Mouse (Mus musculus) layer of hippocampus, adult 18-20 months (tissue): Measurements from ENCODE around the gene Clrn3. TPM values are rescaled to one million over a fixed set of nuclear protein-coding genes. Genes with fewer than 3 reads are reported as not detected.
A peak's percentile ranks its signal among the peaks of the same experiment; 100 is the strongest.
"Not testable (repeated sequence)": the region's sequence is repeated elsewhere in the genome, so short reads cannot be mapped to it uniquely, and the experiment has no call there.

Source experiments
- DNase-seq, 2 experiments: peaks; one replicate each; pipeline ENCODE4 v3.0.0; 2022; ENCODE audit warnings: low spot score in 2 of 2
- long read RNA-seq: library from polyadenylated mRNA; stranded (forward); transcript quantifications from one replicate; pipeline ENCODE4 v2.0.0, GENCODE M21; 2021
- total RNA-seq, 2 experiments: library from RNA; stranded (reverse); gene quantifications; 2 replicates each; pipeline ENCODE4 v1.2.3; 2021

The Clrn3 gene
- not detected for total RNA-seq
- long read RNA-seq, result 0 reads

DNA sequence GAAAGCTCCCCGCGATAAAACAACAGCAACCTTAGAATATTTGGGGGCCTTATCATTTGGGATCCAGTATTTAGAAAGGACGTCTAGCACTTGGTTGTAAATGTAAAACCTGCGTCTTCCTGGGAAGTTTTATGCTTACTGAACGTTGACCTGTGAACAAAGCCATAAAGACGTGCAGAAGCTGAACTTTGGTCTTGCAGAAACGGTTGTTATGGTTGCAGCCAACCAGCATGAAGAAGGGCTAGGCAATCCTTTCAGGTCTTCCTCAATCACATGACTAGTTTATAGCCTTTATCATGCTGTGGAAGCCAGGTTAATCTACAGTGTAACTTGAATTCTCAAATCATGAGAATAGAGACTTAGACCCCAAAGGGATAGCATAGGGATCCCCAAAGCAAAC lies at the start of gene Clrn3:
Gene Clrn3 (minus strand): TSS at position 140 of the 400 bp plus-strand sequence.
- DNase-seq, result no peak

DNA sequence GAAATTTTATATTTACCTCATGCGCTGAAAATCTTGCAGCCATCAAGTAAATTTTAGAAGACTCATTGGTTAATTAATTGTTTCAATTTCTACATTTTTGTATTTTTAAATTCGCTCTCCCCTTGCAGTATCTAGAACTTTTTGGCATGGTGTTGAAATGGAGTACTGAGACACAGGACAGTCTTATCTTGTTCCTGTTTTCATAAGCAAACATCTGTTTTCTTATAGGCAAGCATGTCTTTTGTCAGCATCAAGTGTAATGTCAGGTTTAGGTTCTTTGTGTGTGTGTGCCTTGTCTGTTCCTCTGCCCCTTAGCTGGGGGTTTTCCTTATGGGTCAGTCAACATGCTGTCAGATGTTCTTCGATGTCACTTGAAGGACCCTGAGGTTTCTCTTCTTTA lies 47.9 kb upstream of the Clrn3 start:
- DNase-seq, result no peak

DNA sequence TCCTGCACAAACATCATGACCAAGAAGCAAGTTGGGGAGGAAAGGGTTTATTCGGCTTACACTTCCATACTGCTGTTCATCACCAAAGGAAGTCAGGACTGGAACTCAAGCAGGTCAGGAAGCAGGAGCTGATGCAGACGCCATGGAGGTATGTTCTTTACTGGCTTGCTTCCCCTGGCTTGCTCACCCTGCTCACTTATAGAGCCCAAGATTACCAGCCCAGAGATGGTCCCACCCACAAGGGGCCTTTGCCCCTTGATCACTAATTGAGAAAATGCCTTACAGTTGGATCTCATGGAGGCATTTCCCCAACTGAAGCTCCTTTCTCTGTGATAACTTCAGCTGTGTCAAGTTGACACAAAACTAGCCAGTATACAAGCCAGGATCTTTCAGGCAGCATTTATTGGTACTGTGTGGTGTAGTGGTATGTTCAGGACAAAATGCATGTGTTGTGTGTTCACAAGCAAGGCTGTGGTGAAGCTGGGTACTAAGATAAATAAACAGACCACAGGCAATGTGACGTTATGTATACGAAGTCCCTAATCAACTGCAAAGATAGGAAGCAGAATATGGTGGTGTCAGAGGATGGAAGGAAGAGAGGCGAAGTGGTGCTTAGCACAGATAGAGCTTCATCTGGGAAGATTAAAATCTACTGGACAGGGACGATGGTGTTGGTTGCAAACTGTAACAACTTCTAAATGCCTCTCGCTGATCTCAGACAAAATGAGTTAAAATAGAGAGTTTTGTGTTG lies 47.0 kb upstream of the Clrn3 start:
- DNase-seq, result not testable (repeated sequence)

DNA sequence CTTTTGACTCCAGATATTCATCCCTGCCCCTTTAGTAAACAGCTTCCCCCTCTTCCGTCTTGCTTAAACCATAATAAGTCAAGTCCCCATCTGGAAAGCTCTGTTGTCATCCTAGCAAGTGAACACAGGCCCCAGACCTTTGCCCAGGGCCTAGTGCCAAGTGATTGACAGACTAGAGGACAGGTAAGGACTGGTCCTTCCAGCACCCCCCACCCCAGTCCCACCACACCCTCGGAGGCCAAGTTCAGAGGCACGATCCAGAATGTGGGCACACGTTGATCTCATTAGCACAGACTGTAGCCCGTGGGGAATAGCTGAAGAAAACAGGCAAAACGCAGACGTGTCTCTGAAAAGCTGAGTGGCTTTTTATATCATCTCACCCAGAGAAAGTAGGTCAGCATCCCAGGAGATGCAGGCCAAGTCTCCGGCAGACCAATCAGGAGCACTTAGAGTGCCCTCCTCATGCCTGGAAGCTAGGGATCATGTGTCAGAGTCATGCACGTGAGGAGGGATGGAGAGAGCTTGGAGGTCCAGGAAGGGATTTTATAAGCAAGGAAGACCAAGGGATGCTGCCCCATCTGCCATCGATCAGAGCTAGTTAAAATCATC lies 43.6 kb upstream of the Clrn3 start:
- no peak for DNase-seq

DNA sequence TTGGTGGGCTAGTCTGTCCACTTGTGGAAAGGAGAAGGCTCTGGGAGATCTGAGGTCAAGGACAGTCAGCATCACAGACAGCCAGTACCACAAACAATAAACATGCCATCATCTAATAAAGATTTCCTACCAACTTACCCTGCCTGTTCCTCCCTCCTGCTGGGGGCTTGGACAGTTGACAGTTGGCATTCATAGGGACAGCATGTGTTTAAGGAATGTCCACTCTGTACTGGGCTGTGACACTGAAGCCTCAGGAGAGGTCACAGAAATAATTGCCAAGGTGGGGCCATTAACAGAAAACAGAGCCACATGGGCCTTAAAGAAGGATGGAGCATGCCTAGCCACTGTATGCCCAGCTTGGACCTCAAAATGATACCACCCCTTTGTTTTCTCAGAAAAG lies 42.9 kb upstream of the Clrn3 start:
- DNase-seq, result no peak

DNA sequence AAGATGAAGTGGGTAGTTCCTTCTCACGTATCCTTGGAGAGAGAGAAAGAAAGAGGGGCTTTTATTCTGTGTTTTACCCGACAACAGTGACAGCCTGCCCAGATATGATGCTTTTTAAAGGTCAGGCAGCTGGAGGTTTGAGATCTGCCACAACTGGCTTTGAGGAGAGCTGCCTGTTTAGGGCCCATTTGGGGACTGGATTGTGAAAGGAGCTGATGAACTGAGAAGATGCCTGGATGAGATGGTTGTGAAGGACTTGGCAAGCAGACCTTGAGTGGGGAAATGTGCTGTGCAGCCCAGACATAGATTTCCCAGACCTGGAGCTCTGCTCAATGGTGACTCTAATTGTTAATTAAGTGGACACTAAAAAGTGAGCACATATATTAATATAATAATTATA lies 40.1 kb upstream of the Clrn3 start:
- DNase-seq, result no peak

DNA sequence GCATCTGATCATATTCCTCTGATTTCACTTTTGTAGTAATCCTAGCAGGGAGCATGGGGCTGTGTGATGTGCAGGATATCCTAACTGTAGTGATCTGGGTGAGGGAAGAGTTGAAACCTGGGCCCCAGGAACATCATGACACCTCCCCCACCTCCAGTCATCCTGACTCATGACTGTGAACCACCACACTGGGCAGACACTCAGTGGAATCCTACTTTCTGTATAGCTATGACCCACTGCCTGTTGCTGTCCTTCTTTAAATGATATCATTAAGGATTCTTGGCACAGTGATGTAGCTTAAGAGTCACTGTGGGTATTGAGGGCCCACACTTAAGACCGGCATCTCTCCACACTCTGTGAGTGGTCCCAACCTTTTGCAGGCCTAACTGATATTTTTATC lies 39.1 kb upstream of the Clrn3 start:
- DNase-seq, result no peak

DNA sequence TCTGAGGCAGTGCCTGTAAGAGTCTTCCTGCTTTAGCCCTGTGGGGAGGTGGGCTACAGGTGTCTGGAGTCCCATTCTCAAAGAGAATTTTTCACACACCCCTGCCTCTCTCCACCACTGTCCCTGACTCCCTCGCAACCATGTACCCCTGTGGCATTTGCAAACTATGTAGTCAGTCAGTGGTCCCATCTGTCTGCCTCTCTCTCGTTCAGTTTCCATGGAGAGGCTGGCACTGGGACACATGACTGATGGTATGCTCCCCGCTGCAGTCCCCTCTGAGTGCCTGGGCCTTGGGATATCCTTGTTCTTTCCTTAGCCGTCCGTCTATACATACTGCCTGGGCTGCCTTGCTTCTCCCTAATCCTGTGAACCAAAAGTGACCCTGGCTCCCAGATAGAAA lies 37.6 kb upstream of the Clrn3 start:
- DNase-seq, result peak; percentile 55 to 75

DNA sequence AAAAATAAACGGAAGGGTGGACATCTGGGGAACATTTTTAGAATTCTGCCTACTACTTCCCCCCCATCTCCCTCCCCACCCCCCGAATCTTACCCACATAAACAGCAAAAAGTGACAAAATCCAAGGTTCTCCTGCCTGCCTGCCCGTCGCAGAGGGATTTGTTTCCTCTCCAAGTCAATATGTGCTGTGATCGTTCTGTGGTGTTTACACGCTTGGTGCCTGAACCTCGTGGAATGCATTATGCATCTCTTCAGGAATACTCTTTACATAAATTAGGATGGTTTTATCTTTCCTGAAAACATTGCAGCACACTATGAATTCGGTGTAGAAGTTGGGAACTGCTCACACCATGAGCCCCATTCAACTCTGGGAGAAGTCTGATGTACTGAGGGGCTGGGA lies 35.6 kb upstream of the Clrn3 start:
- DNase-seq, result no peak

DNA sequence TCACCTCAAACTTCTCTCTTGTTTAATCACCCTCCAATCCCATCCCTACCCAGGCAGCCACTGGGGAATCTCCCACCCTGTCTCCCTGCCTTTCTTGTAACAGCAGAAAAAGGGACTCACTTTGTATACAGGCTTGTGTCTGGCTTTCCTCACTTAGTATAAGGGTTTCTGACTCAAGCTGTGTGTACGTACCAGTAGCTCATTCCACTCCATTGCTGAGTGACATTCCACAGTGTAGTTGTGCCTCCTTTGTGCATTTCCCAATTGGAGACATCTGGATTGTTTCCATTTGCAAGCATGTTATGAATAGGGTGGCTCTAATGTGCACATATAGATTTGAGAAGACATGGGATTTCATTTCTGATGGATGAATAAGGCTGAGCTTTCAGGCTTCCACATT lies 31.8 kb upstream of the Clrn3 start:
- no peak for DNase-seq

DNA sequence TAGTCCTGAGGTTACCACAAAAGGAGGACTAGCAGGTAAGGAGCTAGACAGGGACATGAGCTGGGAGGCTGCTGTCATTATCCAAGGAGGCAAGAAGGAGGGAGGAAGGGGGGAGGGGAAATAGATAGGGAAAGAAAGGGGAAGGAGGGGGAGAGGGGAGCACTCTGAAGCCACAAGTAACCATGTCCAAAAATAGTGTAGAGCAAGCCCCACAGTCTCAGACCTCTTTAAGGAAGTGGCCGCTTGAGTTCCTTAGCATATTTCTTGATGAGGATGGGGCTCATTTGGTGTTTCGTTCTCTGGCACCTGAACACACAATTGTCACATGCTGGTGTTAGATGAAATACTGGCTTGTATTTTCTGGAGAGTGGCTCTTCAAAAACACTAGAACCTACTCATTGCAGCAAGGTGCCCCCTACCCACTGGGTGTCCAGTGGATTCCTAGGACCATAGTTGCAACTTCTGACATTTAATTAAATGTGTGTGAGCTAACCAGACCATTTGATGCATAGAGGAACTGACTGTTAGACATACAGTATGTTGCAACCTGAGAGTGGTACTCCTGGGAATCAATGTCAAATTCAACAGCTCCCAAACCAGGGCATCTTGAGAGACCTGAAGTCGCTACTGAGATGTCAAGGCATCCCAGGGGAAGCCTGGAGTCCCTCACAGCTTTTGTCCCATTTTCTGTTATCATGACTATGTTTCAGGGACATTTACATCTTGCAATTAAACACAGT lies 28.4 kb upstream of the Clrn3 start:
- no peak for DNase-seq

DNA sequence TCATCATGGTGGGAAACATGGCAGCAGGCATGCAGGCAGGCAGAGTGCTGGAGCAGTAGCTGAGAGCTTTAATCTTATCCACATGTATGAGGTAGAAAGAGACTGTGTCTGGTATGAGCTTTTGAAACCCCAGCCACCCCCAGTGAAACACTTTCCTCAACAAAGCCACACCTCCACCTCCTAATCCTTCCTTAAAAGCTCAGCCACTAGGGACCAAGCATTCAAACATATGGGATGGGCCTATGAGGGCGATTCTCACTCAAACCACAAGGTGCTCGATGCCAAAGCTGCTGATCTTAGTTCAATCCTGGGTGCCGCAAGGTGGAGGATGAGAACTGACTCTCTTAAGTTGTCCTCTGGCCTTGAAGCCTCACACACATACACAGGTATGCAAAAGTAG lies 25.1 kb upstream of the Clrn3 start:
- no peak for DNase-seq

DNA sequence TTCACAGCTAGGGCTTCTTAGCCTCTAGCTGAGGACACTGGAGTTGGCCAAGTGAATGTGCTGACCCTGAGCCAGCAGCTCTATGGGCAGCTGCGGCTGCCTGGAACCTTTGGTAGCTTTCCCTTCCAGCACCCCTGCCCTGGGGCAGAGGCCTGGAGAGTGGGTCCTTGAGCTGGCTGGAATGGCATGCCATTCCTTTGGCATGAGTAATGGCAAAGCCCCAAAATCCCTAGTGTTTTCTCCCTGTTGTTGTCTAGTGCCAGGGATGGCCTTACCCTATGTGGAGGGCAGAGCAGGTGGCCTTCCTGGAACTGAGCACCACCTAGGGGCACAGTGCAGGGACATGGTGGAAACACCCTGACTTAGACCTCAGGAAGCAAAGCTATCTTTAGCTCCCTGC lies 23.1 kb upstream of the Clrn3 start:
- DNase-seq, result no peak

DNA sequence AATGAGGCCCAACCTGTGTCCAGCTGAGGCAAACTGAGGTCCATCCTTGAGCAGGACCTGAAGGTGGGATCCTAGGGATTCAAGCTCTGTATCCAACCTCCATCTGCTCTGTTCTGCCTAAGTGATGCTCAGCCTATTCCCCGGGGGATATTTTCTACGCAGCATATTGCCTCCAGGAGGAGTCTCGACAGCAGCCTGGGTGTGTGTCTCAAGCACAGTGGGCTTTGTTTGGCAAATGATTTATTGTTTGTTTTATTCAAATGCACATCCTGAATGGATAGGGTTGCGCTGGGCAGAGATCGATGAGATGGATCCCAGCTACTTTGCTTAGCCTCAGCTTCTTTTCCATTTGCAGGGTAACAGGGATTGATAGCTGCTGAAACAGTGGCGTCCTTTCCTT lies 20.0 kb upstream of the Clrn3 start:
- no peak for DNase-seq

DNA sequence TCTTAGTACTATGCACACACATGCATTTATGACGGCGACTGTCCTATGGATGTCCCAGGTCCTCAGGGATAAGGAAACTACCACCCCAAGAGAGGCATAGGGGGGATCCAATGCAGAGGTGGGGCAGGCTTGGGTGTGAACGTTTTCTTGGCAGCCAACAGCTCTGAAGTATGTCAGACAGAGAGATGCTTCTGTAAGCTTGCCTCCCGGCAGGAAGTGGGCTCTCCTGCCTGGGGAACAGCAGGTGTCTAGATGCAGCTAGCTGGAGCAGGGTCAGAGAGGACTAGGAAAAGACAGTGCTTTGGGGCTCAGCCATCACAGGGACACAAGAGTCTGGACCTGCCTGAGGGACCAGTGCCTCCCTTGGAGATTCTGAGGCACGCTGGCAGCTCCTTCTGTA lies 18.1 kb upstream of the Clrn3 start:
- no peak for DNase-seq

DNA sequence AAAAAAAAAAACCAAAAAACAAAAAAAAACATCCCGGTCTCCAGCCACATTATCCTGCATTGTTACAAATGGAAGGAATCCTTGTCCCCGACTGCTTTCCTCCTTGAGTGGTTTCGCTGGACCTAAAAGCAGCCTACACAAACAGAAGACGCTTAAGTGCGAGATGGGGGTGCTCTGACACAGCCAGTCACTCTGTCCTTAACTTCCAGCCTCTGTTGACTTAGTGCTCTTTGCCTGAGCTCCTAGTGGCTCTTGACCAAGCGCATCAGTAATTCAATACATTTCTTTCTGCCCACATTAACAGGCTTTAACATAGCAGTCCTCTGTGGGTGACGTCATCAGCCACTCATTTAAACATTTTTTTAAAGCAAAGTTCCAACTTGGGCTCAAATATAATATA lies 17.5 kb upstream of the Clrn3 start:
- DNase-seq, result no peak

DNA sequence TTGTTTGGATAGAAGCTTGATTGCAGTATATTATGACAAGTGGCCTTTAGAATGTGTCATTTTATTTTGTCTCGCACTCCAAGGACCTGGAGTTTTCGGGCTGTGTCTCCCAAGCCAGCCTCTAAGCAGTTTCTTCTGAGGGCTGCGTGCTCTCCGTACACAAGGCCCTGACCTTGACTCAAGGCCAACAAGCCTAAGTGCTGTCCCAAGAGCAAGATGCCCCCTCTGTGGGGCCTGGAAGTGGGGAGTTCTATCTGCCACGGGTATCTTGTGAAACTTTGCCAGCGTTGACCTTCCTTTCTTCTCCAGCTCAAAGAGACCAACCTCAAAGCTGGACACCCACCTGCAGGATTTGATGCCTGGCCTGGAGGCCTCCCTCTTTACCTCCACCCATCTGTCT lies 15.9 kb upstream of the Clrn3 start:
- no peak for DNase-seq

DNA sequence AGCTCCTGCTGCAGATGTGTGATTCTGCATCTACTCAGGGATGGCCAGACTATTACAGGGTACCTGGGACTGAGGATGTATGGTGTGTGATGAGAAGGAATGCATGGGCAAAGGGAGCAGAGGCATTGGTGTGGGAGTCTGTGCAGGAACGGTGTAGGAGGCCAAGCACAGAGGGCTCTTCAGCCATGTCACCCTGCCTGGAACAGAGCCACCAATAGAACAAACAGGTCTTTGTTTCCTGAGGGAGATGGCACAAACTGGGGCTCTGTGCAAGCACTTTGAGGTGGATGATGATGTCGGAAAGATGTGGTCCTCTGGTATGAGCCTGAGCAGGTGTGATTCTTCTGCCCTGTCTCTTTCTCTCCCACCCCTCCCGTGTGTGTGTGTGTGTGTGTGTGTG lies 14.6 kb upstream of the Clrn3 start:
- DNase-seq, result no peak

DNA sequence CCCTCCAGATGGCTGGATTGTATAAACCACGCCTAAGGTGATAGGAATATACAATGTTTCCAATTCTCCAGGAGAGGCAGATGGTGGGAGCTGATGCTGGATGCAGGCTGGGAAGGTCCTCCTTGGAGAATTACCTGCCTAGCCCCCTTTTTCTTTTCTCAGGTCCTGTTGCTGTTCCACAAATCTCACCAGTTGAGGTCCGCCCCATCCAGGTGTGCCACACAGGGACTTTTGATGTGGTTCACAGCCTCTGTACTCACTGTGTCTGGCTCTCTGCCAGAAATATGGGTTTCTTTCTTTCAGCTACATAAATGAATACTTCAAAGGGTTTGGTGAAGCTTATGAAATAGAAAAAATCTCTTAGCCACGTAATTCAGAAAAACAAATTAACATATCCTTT lies 13.8 kb upstream of the Clrn3 start:
- DNase-seq, result no peak

DNA sequence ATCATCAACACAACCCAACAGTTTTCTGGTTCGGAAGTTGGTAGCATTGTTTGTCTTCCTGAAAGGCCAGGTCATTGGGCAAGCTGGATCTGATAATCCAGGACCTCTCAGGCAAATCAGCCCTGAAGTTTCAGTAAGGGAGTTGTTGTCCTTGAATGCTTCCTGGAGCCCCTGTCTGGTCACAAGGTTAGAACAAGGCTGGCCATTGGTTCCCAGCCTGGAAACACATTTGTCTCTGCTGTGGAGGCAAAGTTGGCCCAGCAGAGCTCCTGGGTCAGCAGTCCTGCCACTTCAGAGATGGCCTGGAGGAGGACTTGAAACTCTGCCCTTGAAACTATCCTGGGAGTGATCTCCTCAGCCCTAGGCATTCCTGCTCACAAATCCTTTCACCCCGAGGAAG lies 11.0 kb upstream of the Clrn3 start:
- no peak for DNase-seq

DNA sequence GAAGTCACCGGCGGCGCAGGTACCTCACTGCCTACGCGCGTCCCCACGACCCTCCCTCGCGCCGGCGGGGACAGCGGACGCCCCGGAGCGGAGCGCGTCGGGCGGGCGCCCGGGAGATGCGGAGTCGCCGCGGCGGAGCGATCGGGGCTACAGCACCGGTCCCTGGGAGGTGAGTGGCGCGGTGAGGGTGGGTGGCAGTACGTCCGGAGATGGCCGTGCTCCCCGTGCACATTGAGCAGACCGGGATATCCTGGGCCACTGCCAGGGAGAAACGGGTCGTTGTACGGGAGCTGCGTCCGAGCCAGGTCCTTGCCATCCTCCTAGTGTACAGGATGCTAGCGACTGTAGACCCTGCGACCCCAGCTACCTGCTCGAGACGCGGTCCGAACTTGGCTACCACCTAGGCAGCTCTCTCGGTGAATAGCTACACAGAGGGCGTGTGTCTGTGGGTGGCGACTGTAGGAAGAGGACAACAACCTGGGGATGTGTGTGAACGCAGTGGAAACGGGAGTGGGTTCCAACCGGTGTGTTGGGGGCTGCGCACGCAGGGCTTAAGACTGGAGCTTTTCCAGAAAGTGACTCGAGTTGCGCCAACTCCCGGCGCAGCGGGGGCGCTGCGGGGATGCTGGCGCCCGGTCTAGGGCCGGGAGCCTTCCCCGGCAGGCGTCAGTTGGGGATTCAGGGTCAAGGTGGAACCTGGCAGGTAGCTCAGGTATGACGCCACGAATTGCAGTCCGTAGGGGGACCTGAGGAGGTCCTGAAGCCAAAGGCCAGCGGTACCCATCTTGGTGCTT lies 9.7 kb upstream of the Clrn3 start:
- peak in 1 of 2 experiments; percentile 65 for DNase-seq
